Mouse (Mus musculus) 416B (cell line): ENCODE data around the gene Ptpn12.
A peak's percentile ranks its signal among the peaks of the same experiment; 100 is the strongest.

Source experiments
- DNase-seq: peaks from one replicate; pipeline ENCODE4 v3.0.0; 2011; ENCODE audit warnings: low read depth

Ptpn12 gene

DNA sequence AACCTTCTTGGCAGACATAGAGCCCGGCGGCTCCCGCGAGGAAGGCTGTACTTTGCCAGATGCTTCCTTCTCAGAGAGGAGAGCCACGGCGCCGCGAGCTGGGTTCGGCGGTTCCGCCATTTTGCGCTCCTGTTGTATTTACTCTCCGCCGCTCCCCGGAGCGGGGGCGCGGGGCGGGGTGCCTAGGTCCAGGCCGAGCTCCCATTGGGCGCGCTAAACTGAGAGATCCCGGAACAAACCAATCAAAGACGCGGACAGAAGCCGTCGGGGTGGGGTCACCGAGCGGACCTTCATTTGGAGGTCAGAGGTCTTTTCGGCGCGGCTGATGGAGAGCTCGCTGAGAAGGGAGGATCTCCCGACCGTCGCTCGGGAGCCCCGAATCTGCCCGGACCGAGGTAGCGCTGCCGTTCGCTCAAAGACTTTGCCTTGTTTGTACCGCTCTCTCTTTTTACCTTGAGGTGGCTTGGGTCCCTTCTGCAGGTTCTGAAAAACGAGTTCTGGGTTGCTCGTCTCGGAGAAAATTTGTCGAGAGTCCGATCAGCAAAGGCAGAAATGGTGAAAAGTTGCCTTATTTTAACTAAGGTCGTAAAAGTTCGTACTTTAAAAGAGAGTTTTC, 103.9 kb downstream of the Ptpn12 start:
- peak; percentile 95 for DNase-seq

DNA sequence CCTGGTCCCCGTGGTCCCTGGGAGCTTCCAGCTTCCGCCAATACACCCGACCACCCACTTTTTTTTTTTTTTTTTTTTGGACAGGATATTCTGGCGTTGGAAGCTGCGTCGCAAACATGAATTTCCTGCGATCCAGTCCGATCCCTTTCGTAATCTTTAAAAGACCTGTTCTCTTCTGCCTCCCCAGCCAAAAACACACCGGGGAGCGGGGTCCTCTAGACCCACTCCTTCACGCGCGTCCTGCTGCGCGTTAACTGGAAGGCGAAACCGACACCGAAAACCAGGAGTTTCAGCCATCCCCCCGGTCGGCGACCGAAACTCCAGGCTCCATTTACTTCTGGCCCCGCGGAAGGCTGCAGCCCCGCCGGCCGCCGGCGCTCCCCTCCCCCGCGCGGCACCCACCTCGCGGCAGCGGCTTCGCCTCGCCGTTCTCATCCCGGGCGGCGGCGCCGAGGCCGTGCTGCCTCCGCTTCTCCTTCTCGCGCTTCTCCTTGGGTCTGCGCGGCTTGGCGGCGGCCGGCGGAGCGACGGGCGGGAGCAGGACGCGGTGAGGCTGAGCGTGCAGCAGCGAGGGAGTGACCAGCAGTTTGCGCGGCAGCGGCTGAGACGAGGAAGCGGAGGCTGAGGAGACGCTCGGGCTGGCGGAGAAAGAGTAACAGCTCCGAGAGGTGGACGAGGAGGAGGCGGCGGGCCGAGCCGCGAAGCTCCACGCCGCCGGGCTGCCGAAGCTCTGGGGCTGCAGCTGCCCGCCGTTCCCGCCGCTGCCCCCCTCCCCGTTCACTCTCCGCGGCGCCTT, 104.7 kb downstream of the Ptpn12 start:
- no peak for DNase-seq

DNA sequence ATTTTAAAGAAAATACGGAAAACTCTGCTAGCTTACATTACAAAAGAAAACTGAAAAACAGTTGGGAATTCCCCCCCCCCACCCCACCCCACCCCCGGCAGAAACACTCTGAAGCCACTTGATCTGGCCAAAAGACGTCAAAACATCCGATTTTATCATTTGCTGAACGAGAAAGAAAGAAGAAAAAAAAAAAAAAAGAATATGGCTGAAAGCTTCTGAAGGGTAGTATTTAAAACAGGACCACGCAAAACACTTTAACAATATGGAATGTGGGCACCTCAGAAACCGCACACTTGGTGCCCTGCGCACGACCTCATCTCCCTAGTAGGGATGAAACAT, 105.2 kb downstream of the Ptpn12 start:
- DNase-seq, result peak; percentile 49

GRCm38 (mm10) chr5:20950093-20950492, 105.6 kb downstream of the Ptpn12 start:
- DNase-seq, result no peak

DNA sequence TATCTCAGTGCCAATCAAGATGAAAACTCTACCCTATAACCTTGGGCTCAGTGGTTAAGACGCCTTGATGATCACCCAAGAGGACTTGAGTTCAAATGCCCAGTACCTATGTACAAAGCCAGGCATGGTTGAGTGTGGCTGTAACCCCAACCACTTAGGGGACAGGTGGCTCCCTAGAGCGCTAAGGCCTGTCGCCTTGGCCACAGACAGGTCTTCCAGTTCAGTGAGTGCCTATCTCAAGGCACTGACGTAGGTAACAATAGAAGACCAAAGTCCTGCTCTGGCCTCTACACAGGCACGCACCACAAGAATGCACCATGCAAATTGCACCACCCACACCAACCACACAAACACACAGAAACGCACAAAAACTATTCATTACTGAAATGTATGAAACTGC, 108.8 kb downstream of the Ptpn12 start:
- DNase-seq, result no peak

- peak; percentile 93 for DNase-seq
Observed at GRCm38 (mm10) chr5:20944961-20945748, 110.6 kb downstream of the Ptpn12 start.

- DNase-seq, result peak; percentile 66
Observed at GRCm38 (mm10) chr5:20943791-20944190, 111.9 kb downstream of the Ptpn12 start.

DNA sequence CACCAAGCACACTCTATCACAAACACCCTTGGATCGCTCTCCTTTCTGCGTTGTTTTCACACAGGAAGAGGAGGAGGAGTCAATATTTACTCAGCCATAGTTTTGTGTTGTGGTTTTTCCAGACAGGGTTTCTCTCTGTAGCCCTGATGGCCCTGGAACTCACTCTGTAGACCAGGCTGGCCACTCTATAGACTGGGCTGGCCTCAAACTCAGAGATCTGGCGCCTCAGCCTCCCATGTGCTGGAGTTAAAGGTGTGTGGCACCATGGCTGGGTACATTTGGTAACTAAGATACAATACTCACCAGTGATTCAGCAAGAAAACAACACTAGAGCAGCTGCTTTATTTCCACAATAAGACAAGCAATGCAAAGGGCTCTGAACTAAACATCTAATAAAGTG, 113.2 kb downstream of the Ptpn12 start:
- peak; percentile 49 for DNase-seq

- peak; percentile 99 for DNase-seq
Observed at GRCm38 (mm10) chr5:20941205-20941604, 114.5 kb downstream of the Ptpn12 start.

GRCm38 (mm10) chr5:20940696-20941095, 115.0 kb downstream of the Ptpn12 start:
- no peak for DNase-seq

DNA sequence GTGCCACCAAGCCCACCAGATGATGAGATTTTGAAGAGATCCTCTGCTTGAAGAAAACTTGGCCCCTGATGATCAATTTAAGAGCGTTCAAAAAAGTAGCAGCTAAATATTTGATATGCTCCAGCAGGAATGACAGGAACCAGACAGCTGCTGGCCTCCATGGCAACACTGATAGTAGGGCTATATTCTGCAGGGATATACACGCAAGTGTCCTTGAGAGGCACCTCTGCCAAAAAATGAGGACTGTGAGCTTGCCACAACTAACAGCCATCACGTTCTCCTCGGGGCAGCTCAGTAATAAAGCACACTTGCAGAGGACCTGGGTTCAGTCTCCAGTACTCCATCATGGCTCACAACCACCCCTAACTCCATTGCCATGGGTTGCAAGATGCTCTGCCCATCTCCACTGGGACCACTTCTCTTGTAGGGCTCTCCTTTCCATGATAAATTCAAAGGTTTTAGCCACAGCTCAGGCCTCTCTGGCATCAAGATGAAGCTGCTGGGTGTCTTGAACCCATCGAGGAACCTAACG, 115.6 kb downstream of the Ptpn12 start:
- no peak for DNase-seq

GRCm38 (mm10) chr5:20938523-20938922, 117.2 kb downstream of the Ptpn12 start:
- no peak for DNase-seq
